Mouse (Mus musculus) stomach, embryonic 16.5 days (tissue): Measurements from ENCODE around the gene Ryr1. TPM values are rescaled to one million over a fixed set of nuclear protein-coding genes. Genes with fewer than 3 reads are reported as not detected.

ENCODE experiments used
- ATAC-seq: fragments of 200-750 bp; cut with Nextera tagmentation; 2 replicates; pipeline ENCODE4 v1.8.0; 2017; ENCODE audit warnings: moderate number of reproducible peaks, moderate TSS enrichment; ENCODE audit not compliant: insufficient read depth, low FRiP score
- H3K27ac ChIP-seq: fragments of 300-500 bp; sonication (generic); 2 replicates; pipeline ENCODE4 v1.5.1; 2014; ENCODE audit warnings: low read length
- H3K27me3 ChIP-seq: fragments of 300-500 bp; sonication (generic); 2 replicates; pipeline ENCODE4 v1.6.1; 2014; ENCODE audit warnings: low read length, control low read depth, mixed read lengths; ENCODE audit not compliant: control insufficient read depth, insufficient read depth
- H3K36me3 ChIP-seq: fragments of 300-500 bp; sonication (generic); 2 replicates; pipeline ENCODE4 v1.6.1; 2014; ENCODE audit warnings: low read length; ENCODE audit not compliant: control insufficient read depth, insufficient read depth
- H3K4me1 ChIP-seq: fragments of 300-500 bp; sonication (generic); 2 replicates; pipeline ENCODE4 v1.6.1; 2014; ENCODE audit warnings: low read length, control low read depth, mixed read lengths; ENCODE audit not compliant: control insufficient read depth, insufficient read depth
- H3K4me2 ChIP-seq: fragments of 300-500 bp; sonication (generic); 2 replicates; pipeline ENCODE4 v1.6.1; 2014; ENCODE audit warnings: low read depth, low read length, mixed read lengths
- H3K4me3 ChIP-seq: fragments of 300-500 bp; sonication (generic); replicated peaks from 2 replicates; pipeline ENCODE4 v1.5.1; 2014; ENCODE audit warnings: mild to moderate bottlenecking, low read length
- H3K9ac ChIP-seq: fragments of 300-500 bp; sonication (generic); 2 replicates; pipeline ENCODE4 v1.6.1; 2014; ENCODE audit warnings: low read length
- H3K9me3 ChIP-seq: fragments of 300-500 bp; sonication (generic); replicated peaks from 2 replicates; pipeline ENCODE4 v1.6.1; 2016; ENCODE audit warnings: low read length, control low read depth; ENCODE audit not compliant: control insufficient read depth
- WGBS: fragments of 180-500 bp; shearing (Covaris S2); extraction: QIAGEN DNeasy Blood & Tissue Kit; methylation state at CpG from one replicate; pipeline ENCODE4 v1.1.7; 2014; 5-methylcytosine and 5-hydroxymethylcytosine counted together
- polyA plus RNA-seq: library from polyadenylated mRNA; unstranded; fragments of >200 nt; fragmentation: Nextera tagmentation; extraction: Ambion mirVana; gene quantifications from 2 replicates; pipeline ENCODE4 v1.2.1, GENCODE M21; 2015

The Ryr1 gene
- polyA plus RNA-seq, 1 experiment from 2014 or later: 2.6 TPM

DNA sequence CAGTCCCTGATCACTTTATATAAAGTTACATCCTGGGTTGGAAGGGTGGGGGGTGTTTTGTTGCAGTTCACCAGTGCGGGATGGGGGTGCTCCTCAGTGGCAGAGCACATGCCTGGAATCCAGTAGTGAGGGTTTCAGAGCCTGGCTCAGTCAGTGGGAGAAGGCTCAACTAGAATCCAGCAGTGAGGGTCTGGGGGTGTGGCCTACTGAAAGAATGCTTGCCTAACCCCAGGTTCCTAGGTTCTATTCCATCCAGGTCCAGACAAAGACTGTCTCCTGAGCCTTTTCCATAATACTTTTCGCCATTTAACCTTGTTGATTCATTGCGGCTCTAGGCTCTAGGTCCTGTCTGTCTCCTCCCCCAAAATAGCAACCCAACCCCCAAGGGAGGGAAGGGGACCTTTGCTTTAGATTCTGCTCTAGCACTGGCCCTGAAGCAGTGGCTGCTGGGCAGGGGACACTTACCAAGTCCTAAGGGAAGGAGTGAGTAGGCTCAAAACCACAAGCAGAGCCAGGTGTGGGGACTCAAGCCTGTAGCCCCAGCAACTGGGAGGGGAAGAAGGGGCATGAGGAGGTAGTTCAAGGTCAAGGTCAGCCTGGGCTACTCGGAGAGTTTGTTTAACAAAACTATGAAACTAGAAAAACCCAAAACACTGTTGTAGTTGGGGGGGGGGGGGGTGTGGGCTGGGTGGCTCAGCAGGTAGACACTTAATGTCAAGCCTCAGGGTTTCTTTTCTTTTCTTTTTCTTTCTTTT is 158.1 kb downstream of the Ryr1 start:
- no peaks in the 10 kb centered on the region; the same call in 1 of the 2 replicates for H3K36me3 ChIP-seq
- H3K4me3 ChIP-seq: no peak overlapping the region
- WGBS: 65% methylated on average over 4 of the region's 4 CpGs
- H3K27me3 ChIP-seq: no peaks in the 10 kb centered on the region
- no peak overlapping the region for H3K9ac ChIP-seq
- H3K9me3 ChIP-seq: no peaks in the 10 kb centered on the region
- ATAC-seq: no peak
- no peak overlapping the region; the same call in 1 of the 2 replicates for H3K27ac ChIP-seq
- H3K4me1 ChIP-seq: peaks cover 30% of the 10 kb centered on the region
- H3K4me2 ChIP-seq: no peak overlapping the region

DNA sequence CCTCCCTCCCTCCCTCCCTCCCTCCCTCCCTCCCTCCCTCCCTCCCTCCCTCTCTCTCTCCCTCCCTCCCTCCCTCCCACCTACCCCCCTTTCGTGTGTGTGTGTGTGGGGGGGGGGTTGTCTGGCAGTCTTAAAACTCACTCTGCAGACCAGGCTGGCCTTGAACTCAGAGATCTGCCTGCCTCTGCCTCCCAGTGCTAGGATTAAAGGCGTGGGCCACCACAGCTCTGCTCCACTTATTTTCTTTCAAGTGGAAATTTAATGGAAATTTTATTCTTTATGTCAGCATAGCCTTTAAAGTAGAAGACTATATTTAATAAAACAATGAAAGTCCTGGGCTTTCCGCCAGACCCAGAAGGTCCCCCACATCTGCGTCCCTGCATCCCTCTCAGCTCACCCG is 158.8 kb downstream of the Ryr1 start:
- Histone ChIP-seq H3K9me3 (no peaks in the 10 kb centered on the region), H3K4me3 (no peak overlapping the region), H3K27ac (no peak overlapping the region; the same call in 1 of the 2 replicates), H3K4me2 (no peak overlapping the region), H3K9ac (no peak overlapping the region), H3K36me3 (no peaks in the 10 kb centered on the region; the same call in 1 of the 2 replicates), H3K27me3 (no peaks in the 10 kb centered on the region), H3K4me1 (peaks cover 25% of the 10 kb centered on the region)
- WGBS: 65% methylated on average over 4 of the region's 5 CpGs
- no peak for ATAC-seq

DNA sequence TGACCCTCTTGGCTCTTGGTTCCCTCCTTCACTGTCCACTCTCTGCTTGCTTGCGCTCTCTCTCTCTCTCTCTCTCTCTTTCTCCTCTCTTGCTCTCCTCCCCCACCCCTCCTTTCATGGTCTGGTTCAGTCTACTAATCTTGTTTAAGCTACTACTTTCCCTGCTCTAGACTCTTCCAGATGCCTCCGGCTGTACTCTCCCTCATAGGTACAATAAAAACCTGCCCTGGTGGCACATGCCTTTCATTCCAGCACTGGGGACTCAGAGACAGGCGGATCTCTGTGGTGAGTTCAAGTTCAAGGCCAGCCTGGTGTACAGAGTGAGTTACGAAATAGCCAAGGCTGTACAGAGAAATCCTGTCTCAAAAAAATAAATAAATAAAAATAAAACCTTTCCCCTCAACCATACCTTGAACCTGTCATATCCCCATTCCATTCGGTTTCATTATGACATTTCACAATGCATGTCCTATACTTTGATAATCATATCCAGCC is 159.6 kb downstream of the Ryr1 start:
- Histone ChIP-seq H3K36me3 (no peaks in the 10 kb centered on the region; the same call in 1 of the 2 replicates), H3K27me3 (no peaks in the 10 kb centered on the region), H3K4me1 (peaks cover 21% of the 10 kb centered on the region), H3K4me3 (no peak overlapping the region), H3K27ac (no peak overlapping the region), H3K9ac (no peak overlapping the region), H3K4me2 (no peak overlapping the region), H3K9me3 (no peaks in the 10 kb centered on the region)
- ATAC-seq: no peak
- 74% methylated on average over 5 of the region's 5 CpGs for WGBS

DNA sequence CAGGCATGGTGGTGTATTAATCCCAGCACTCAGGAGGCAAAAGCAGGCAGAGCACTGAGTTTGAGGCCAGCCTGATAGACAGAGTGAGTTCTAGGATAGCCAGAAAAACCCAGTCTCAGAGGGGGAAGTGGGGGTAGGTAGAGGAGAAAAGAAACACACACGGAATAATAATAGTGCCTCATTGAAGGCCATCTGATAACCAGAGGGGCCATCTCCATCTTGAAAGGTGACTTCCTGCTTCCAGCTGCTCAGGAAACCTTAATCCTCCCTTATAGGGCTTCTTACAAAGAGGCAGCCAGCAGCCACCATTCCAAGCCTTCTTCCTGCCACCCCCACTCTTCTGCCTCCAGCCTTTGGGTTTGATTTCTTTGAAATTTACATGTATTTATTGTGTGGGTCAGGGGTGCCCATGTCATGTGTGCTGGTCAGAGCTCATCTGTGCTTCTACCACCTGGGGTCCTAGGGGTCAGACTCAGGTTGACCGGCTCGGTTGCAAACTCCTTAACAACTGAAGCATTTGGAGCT is 161.5 kb downstream of the Ryr1 start:
- no peak overlapping the region for H3K9ac ChIP-seq
- H3K9me3 ChIP-seq: no peaks in the 10 kb centered on the region
- no peak overlapping the region for H3K4me3 ChIP-seq
- peaks cover 23% of the 10 kb centered on the region for H3K4me1 ChIP-seq
- no peak overlapping the region for H3K4me2 ChIP-seq
- no peaks in the 10 kb centered on the region for H3K27me3 ChIP-seq
- no peak for ATAC-seq
- no peaks in the 10 kb centered on the region for H3K36me3 ChIP-seq
- H3K27ac ChIP-seq: peak overlapping the region; percentile 90
- 81% methylated on average over 3 of the region's 3 CpGs for WGBS

DNA sequence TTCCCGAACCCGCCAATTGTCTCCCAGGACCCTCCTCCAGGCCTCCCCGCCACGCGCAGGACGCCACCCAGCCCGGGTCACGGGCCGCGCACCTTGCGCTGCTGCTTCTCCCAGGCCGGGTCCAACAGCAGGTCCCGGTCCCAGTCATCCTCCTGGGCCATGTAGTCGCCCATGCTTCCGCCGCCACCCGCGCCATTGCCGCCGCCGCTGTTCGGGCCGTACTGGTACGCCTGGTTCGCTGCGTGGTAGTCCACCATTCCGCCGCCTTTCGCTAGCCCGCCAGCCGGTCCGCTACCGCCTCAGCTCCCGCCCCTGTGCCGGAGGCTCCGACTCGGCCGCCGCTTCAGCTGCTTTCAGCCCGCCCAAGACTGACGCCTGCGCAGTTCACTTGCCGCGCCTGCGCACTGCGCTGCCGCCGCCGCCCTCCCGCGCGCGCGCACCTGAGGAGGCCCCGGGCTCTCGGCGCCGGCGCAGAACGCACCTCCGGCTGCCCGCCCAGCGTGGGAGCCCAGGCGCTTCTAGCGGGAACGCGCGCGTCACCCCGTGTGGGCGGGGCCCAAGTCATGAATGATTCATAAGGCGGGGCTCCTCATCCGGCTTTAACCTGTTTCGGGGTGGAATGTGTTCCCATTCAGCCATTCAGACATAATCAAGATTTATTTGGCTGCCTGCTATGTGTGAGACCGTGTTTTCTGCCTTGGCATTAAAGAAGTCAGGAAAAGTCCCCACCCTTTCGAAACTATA is 162.9 kb downstream of the Ryr1 start, which contains the start of gene Actn4:
Gene Actn4 (minus strand): TSS at position 414 of the 744 bp plus-strand sequence.
- Histone ChIP-seq H3K9me3 (no peaks in the 10 kb centered on the region), H3K4me3 (peak within 1 kb of the TSS; percentile 100), H3K9ac (peak within 1 kb of the TSS; percentile 100), H3K27ac (peak within 1 kb of the TSS; percentile 95), H3K4me1 (peaks cover 35% of the 10 kb centered on the region), H3K27me3 (no peaks in the 10 kb centered on the region), H3K36me3 (no peaks in the 10 kb centered on the region), H3K4me2 (peak within 1 kb of the TSS; percentile 97)
- peak; percentile 92 for ATAC-seq
- WGBS: under 1% methylated on average over 76 of the region's 76 CpGs

DNA sequence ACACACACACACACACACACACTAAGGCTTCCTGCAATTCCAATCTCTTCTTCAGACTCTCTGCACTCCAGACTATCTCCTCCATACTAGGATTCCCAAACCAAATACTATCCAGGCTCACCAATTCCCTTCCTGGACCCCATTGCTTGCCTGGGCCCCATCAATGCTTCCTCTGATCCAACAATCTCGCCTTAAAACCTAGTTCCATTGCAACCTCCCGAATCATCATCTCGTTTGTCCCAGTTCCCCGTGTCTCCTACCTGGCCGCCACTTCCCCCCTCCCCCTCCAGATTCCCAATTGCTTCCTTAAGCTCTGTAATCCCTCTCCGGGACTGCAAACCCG is 163.4 kb downstream of the Ryr1 start:
- ATAC-seq: no peak
- under 1% methylated on average over 7 of the region's 7 CpGs for WGBS
- no peaks in the 10 kb centered on the region for H3K36me3 ChIP-seq
- H3K4me1 ChIP-seq: peaks cover 35% of the 10 kb centered on the region
- peak overlapping the region; percentile 100 for H3K4me3 ChIP-seq
- peak overlapping the region; percentile 95 for H3K27ac ChIP-seq
- H3K9me3 ChIP-seq: no peaks in the 10 kb centered on the region
- peak overlapping the region; percentile 100 for H3K9ac ChIP-seq
- no peaks in the 10 kb centered on the region for H3K27me3 ChIP-seq
- H3K4me2 ChIP-seq: peak overlapping the region; percentile 97

DNA sequence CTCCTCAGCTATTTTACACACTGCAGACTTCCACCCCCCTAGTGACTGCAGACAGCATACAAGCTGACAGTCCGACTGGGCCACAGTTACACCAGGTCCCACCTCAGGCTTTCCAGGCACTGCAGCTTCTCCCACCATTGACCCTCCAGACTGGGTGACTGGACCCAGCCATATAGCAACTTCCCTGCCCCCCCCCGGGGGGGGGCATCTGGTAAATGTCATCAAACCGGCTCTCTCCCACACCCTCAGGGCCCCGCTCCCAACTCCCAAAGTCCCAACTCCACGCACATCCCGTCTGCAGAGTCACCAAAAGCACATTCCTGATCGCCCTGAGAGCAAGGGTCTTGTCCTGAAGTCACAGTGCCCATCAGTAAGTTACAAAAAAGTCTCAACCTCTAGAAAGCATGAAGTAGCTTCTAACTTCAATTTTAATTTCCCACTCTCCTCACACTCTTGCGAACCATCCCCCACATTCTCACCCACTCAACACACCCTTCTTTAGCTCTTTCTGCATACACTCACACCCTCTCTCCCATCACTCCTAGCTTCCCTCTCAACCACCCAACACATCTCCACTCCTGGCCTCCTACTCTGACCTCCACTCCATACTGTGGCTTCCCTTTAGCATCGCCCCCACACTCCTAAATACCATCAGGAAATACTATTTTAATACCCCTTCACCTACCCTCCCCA is 164.5 kb downstream of the Ryr1 start:
- Histone ChIP-seq H3K4me1 (peaks cover 44% of the 10 kb centered on the region), H3K9me3 (no peaks in the 10 kb centered on the region), H3K9ac (peak overlapping the region; percentile 100), H3K4me3 (peak overlapping the region; percentile 100), H3K4me2 (peak overlapping the region; percentile 97), H3K27ac (peak overlapping the region; percentile 95), H3K36me3 (no peaks in the 10 kb centered on the region), H3K27me3 (no peaks in the 10 kb centered on the region)
- no peak for ATAC-seq
- 7% methylated on average over 9 of the region's 9 CpGs for WGBS

DNA sequence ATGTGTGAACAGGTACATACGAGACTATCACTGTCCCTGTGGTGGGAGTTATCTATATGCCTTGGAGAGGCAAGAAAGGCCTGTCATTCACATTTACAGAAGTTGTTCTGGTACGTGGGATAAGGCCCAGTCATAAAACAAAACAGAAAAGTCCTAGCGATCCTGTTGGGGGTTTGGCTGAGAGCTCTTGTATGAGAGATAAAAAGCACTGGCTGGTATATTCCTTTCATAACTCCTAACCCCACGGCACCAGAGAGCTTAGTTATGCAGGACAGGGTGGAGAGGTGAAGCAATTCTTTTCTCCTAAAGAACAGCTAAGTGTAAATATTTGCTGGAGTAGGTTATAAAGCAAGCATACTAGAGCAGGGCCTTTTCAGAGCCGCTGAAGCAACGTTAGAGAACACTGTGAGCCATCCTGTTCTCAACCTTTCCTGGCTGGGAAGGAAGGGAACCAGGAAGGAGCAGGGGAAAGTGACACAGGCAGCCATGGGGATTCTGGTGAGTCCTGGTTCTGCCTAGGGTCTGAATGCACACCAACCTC is 165.4 kb downstream of the Ryr1 start:
- ATAC-seq: peak; percentile 30
- Histone ChIP-seq H3K9me3 (no peaks in the 10 kb centered on the region), H3K36me3 (no peaks in the 10 kb centered on the region), H3K27me3 (no peaks in the 10 kb centered on the region), H3K4me3 (peak overlapping the region; percentile 100), H3K27ac (peak overlapping the region; percentile 95), H3K4me1 (peaks cover 52% of the 10 kb centered on the region), H3K4me2 (peak overlapping the region; percentile 97), H3K9ac (peak overlapping the region; percentile 100)
- 5% methylated on average over 6 of the region's 6 CpGs for WGBS
